Mouse (Mus musculus): ENCODE results near the gene Tdrd7.

- TF ChIP-seq CTCF (IDR thresholded peaks at IDR 0.05): no peak
- TF ChIP-seq EP300 (IDR thresholded peaks at IDR 0.05): no peak
Measured at GRCm38 (mm10) chr4:45967479-45968341, 2.6 kb downstream of the Tdrd7 start.

Data from lung, postnatal 0 days (tissue).